Mouse (Mus musculus): ENCODE results near the gene Tspan14. TPM values are rescaled to one million over a fixed set of nuclear protein-coding genes. Genes with fewer than 3 reads are reported as not detected.
A peak's percentile ranks its signal among the peaks of the same experiment; 100 is the strongest.

The Tspan14 gene
- polyA plus RNA-seq, 1 experiment from 2014 or later: 104 TPM

DNA sequence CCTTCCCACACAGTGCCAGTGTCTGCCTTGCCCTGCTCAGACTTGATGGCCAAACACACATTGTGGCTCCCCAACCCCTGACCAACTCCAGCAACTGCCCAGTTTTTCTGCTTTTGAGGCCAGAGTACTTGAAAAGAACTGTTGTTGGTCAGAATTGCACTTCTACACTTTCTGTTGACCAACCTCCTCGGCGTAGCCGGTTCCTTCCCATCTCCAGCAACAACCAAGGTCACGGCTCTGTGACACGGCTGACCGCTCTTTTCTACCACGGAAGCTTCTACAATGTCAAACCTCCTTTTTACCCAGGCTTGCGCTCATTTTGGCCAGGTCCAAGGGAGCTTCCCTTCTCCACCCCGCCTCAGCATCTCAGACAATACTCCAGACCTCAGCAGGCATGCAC is 34.4 kb downstream of the Tspan14 start:
- Histone ChIP-seq H3K4me1 (replicated peaks; ENCODE audit: control insufficient read depth, insufficient read depth, low read length) (peaks cover 37% of the 10 kb centered on the region), H3K27ac (ENCODE audit: low read length) (peak overlapping the region; percentile 56; the same call in 1 of the 2 replicates), H3K9me3 (ENCODE audit: control insufficient read depth, low read length) (no peaks in the 10 kb centered on the region), H3K9ac (ENCODE audit: low read length) (no peak overlapping the region), H3K4me2 (ENCODE audit: low read depth, low read length) (no peak overlapping the region), H3K4me3 (ENCODE audit: low read length) (no peak overlapping the region), H3K27me3 (ENCODE audit: control insufficient read depth, insufficient read depth, low read depth, low read length) (no peaks in the 10 kb centered on the region), H3K36me3 (ENCODE audit: control insufficient read depth, insufficient read depth, low read length) (no peaks in the 10 kb centered on the region)
- 87% methylated on average over 9 of the region's 9 CpGs for WGBS
- ATAC-seq (ENCODE audit: low read depth): no peak

DNA sequence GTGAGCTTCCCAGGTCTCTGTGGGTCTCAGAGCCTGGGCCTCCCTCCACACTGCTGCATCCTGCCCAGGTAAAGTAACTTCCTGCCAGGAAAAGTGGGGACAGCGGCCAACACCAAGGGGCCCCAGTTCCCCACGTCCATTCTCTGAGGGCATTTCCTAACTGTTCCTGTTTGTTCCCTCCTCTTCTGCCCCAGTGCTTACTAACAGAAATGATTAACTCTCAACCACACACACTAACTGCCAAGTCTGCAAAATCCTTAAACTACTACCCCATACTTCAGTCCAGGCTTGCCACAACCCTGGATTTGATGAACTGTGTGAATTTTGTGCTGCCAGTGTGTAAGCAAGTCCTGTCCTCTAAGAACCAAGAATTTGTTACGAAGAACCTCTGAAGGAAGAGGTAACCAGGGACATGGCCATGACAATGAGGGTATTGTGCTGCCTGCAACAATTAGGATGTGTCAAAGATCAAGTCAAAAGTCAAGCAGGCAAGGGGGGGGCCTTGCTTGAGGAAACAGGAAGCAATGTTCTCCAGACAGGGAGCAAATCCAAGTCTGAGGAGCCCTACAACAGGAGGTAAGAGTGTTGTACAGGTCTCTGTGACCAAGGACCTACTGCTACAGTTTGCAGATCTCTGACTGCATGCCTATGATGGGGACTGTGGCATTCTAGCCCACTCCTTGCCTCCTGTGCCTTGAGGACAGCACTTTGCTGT is 35.3 kb downstream of the Tspan14 start:
- Histone ChIP-seq H3K36me3 (ENCODE audit: control insufficient read depth, insufficient read depth, low read length) (no peaks in the 10 kb centered on the region), H3K4me1 (replicated peaks; ENCODE audit: control insufficient read depth, insufficient read depth, low read length) (peaks cover 39% of the 10 kb centered on the region), H3K27me3 (ENCODE audit: control insufficient read depth, insufficient read depth, low read depth, low read length) (no peaks in the 10 kb centered on the region), H3K9ac (ENCODE audit: low read length) (no peak overlapping the region), H3K4me2 (ENCODE audit: low read depth, low read length) (no peak overlapping the region), H3K9me3 (ENCODE audit: control insufficient read depth, low read length) (no peaks in the 10 kb centered on the region), H3K27ac (ENCODE audit: low read length) (peak overlapping the region; percentile 56), H3K4me3 (ENCODE audit: low read length) (no peak overlapping the region)
- ATAC-seq (ENCODE audit: low read depth): no peak; the same call in 1 of the 2 replicates
- 34% methylated on average over 3 of the region's 3 CpGs for WGBS

DNA sequence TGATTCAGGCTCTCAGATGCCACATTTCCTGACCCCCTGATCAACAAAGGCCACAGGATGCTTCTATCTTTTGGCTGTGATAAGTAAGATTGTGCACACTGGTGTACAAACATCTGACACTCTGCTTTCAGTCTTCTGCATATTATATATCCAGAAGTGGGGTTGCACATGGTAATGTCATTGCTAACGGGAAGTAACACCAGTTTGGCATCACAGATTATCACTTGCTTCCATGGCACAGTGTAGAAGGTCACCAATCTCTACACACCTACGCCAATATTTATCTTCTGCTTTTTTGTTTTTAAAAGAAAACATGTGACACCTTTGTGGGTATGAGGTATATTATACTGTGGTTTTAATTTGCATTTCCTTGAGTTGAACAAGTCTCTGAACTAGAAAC is 36.7 kb downstream of the Tspan14 start:
- H3K9me3 ChIP-seq (ENCODE audit: control insufficient read depth, low read length): no peaks in the 10 kb centered on the region
- WGBS: 85% methylated on average over 2 of the region's 2 CpGs
- no peak for ATAC-seq (ENCODE audit: low read depth)
- no peaks in the 10 kb centered on the region for H3K36me3 ChIP-seq (ENCODE audit: control insufficient read depth, insufficient read depth, low read length)
- H3K9ac ChIP-seq (ENCODE audit: low read length): no peak overlapping the region
- H3K4me2 ChIP-seq (ENCODE audit: low read depth, low read length): no peak overlapping the region
- H3K27me3 ChIP-seq (ENCODE audit: control insufficient read depth, insufficient read depth, low read depth, low read length): no peaks in the 10 kb centered on the region
- H3K4me3 ChIP-seq (ENCODE audit: low read length): no peak overlapping the region
- peaks cover 35% of the 10 kb centered on the region for H3K4me1 ChIP-seq (replicated peaks; ENCODE audit: control insufficient read depth, insufficient read depth, low read length)
- no peak overlapping the region for H3K27ac ChIP-seq (ENCODE audit: low read length)

DNA sequence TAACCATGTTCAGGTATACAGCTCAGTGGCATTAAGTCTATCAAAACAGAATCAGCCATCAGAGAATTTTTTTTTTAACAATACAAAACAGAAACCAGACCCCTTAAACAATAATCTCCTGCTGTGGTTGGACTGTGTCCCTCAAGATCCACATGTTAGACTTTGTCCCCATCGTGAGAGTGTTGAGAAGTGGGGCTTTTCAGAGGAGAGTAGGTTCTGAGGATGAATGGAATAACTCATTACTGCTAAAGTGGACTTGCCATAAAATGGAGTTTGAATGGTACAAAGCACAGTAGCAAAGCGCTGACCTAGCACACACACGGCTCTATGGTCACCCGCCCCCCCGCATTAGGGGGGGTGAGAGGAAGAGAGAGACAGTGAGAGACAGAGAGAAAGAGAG is 37.7 kb downstream of the Tspan14 start:
- H3K9me3 ChIP-seq (ENCODE audit: control insufficient read depth, low read length): no peaks in the 10 kb centered on the region
- WGBS: 74% methylated on average over 5 of the region's 5 CpGs
- no peak overlapping the region for H3K27ac ChIP-seq (ENCODE audit: low read length)
- peaks cover 41% of the 10 kb centered on the region for H3K4me1 ChIP-seq (replicated peaks; ENCODE audit: control insufficient read depth, insufficient read depth, low read length)
- no peak overlapping the region for H3K4me3 ChIP-seq (ENCODE audit: low read length)
- no peaks in the 10 kb centered on the region for H3K27me3 ChIP-seq (ENCODE audit: control insufficient read depth, insufficient read depth, low read depth, low read length)
- H3K36me3 ChIP-seq (ENCODE audit: control insufficient read depth, insufficient read depth, low read length): no peaks in the 10 kb centered on the region
- H3K9ac ChIP-seq (ENCODE audit: low read length): no peak overlapping the region
- ATAC-seq (ENCODE audit: low read depth): no peak
- H3K4me2 ChIP-seq (ENCODE audit: low read depth, low read length): no peak overlapping the region

DNA sequence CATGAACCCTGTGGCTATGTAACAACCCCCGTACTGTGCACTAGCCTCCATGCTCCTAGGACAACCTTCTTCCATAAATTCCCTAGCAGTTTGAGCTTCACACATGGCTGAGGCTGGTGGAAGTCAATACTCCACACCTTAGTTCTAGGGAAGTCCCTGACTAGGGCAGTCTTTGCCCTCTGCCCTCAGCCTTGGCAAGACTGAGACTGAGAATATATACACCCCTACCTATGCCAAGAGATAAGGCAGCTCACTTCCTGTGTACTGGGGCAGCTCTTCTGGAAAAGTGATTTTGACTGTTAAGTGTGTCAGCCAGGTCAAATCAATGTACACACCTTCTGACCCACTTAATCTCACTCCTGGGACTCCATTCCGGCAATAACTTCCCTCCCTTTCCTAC is 39.6 kb downstream of the Tspan14 start:
- H3K4me1 ChIP-seq (replicated peaks; ENCODE audit: control insufficient read depth, insufficient read depth, low read length): peaks cover 34% of the 10 kb centered on the region
- no peaks in the 10 kb centered on the region for H3K36me3 ChIP-seq (ENCODE audit: control insufficient read depth, insufficient read depth, low read length)
- ATAC-seq (ENCODE audit: low read depth): peak; percentile 59
- H3K27ac ChIP-seq (ENCODE audit: low read length): peak overlapping the region; percentile 20; the same call in 1 of the 2 replicates
- WGBS: 48% methylated on average over 2 of the region's 2 CpGs
- no peak overlapping the region for H3K9ac ChIP-seq (ENCODE audit: low read length)
- H3K4me2 ChIP-seq (ENCODE audit: low read depth, low read length): no peak overlapping the region
- no peaks in the 10 kb centered on the region for H3K27me3 ChIP-seq (ENCODE audit: control insufficient read depth, insufficient read depth, low read depth, low read length)
- no peaks in the 10 kb centered on the region for H3K9me3 ChIP-seq (ENCODE audit: control insufficient read depth, low read length)
- H3K4me3 ChIP-seq (ENCODE audit: low read length): no peak overlapping the region

DNA sequence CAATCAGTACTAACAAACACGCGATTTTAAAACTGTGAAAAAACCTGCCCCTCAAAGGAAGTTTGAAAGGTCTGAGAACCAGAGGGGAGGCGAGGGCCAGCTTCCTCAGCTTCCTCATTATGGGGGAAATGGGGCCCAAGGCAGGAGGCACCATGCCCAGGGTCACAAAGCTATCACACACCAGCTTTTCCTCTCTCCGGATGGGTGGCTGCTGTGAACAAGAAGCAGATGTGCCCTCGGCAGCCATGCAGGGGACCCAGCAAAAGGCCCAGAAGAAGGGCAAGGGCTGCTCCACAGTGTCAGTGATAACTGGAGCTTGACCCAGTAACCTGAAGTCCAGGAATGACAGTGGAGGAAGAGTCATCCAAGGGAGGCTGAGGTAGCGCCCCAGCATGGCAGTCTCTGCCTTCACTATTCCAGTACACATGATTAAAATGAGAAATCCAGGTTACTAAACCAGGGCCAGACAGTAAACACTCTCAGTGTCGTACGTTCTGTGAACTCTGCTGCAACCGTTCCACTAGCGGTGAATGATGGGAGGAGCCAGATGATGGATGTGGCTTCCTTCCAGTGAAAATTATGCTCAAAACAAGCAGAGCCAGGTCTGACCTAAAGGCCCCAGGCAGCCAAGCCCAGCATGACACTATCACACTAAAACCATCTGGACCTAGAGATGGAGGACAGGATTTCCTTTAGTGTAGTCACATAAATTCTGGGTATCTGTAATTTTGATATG is 42.1 kb downstream of the Tspan14 start:
- Histone ChIP-seq H3K4me1 (replicated peaks; ENCODE audit: control insufficient read depth, insufficient read depth, low read length) (peaks cover 20% of the 10 kb centered on the region), H3K27me3 (ENCODE audit: control insufficient read depth, insufficient read depth, low read depth, low read length) (no peaks in the 10 kb centered on the region), H3K9me3 (ENCODE audit: control insufficient read depth, low read length) (no peaks in the 10 kb centered on the region), H3K36me3 (ENCODE audit: control insufficient read depth, insufficient read depth, low read length) (no peaks in the 10 kb centered on the region), H3K4me3 (ENCODE audit: low read length) (no peak overlapping the region), H3K4me2 (ENCODE audit: low read depth, low read length) (no peak overlapping the region), H3K9ac (ENCODE audit: low read length) (peak overlapping the region; percentile 40; the same call in 1 of the 2 replicates), H3K27ac (ENCODE audit: low read length) (peak overlapping the region; percentile 81)
- peak; percentile 69 for ATAC-seq (ENCODE audit: low read depth)
- 41% methylated on average over 10 of the region's 10 CpGs for WGBS

DNA sequence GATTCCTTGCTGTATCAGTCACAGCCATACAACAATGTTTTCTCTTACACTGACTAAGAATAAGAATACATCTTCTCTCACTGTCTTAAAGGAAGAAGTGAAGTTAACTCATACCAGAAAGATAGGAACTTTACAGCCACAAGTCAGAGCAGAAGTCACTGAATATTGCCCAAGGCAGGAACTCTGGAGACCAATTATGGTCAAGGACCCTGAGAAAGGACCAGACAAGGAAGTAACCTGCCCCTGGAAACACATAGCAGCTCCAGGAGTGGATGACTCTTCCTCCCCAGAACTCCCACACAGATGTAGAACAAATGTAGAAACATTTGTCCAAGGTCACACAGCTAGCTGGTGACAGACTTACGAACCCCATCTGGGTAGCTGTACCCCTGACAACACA is 45.4 kb downstream of the Tspan14 start:
- Histone ChIP-seq H3K4me2 (ENCODE audit: low read depth, low read length) (no peak overlapping the region), H3K9me3 (ENCODE audit: control insufficient read depth, low read length) (no peaks in the 10 kb centered on the region), H3K27me3 (ENCODE audit: control insufficient read depth, insufficient read depth, low read depth, low read length) (no peaks in the 10 kb centered on the region), H3K4me1 (replicated peaks; ENCODE audit: control insufficient read depth, insufficient read depth, low read length) (peaks cover 5% of the 10 kb centered on the region), H3K4me3 (ENCODE audit: low read length) (no peak overlapping the region), H3K27ac (ENCODE audit: low read length) (no peak overlapping the region), H3K9ac (ENCODE audit: low read length) (no peak overlapping the region), H3K36me3 (ENCODE audit: control insufficient read depth, insufficient read depth, low read length) (no peaks in the 10 kb centered on the region; the same call in 1 of the 2 replicates)
- ATAC-seq (ENCODE audit: low read depth): no peak
- 100% methylated on average over 1 of the region's 1 CpGs for WGBS

DNA sequence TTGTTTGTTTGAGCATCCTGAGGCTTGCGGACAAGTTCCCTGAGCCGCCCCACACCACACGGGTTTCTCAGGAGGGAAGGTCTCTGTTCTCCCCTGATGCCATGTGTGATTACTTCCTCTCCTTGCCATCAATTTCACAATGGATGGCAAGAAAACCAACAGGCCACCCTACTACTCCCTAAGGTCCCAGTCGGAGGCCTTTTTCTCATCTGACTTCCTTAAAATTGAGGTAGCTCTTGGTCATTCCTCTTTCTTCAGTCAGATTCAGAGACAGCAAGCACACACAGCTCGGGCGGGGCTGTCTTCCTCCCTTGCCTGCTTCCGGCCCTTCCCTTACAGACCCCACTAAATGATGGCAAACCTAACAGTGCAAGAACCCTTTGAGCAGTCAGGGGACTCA is 47.1 kb downstream of the Tspan14 start:
- Histone ChIP-seq H3K27me3 (ENCODE audit: control insufficient read depth, insufficient read depth, low read depth, low read length) (no peaks in the 10 kb centered on the region), H3K4me3 (ENCODE audit: low read length) (no peak overlapping the region), H3K9me3 (ENCODE audit: control insufficient read depth, low read length) (no peaks in the 10 kb centered on the region), H3K27ac (ENCODE audit: low read length) (no peak overlapping the region), H3K4me2 (ENCODE audit: low read depth, low read length) (no peak overlapping the region), H3K4me1 (replicated peaks; ENCODE audit: control insufficient read depth, insufficient read depth, low read length) (peaks cover 7% of the 10 kb centered on the region), H3K36me3 (ENCODE audit: control insufficient read depth, insufficient read depth, low read length) (peaks cover 8% of the 10 kb centered on the region), H3K9ac (ENCODE audit: low read length) (no peak overlapping the region)
- WGBS: 65% methylated on average over 7 of the region's 7 CpGs
- no peak for ATAC-seq (ENCODE audit: low read depth)

DNA sequence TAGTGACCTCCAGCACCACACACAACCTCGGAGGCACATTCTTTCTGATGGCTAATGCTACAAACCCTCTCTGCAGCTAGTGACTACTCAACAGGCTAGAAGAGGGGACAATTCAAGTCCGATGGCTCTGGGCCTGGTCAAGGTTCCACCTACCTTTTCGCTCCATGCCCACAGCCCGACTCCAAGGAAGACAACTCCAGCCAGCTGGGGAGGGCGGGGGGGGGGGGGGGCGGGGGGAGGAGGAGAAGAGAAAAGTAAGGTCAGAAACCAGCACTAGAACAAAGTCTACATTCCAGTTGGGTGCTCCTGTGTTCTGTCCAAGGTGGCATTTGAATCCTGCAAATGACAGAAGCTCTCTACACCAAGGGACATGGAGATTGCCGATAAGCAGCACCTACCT is 48.1 kb downstream of the Tspan14 start:
- no peak overlapping the region for H3K27ac ChIP-seq (ENCODE audit: low read length)
- H3K4me2 ChIP-seq (ENCODE audit: low read depth, low read length): no peak overlapping the region
- no peaks in the 10 kb centered on the region for H3K9me3 ChIP-seq (ENCODE audit: control insufficient read depth, low read length)
- ATAC-seq (ENCODE audit: low read depth): 0 out of 2 replicates have a peak, but pooled peaks have one; percentile 1
- H3K36me3 ChIP-seq (ENCODE audit: control insufficient read depth, insufficient read depth, low read length): peaks cover 16% of the 10 kb centered on the region
- H3K4me3 ChIP-seq (ENCODE audit: low read length): no peak overlapping the region
- WGBS: 72% methylated on average over 4 of the region's 7 CpGs
- H3K9ac ChIP-seq (ENCODE audit: low read length): no peak overlapping the region
- H3K27me3 ChIP-seq (ENCODE audit: control insufficient read depth, insufficient read depth, low read depth, low read length): no peaks in the 10 kb centered on the region
- peaks cover 5% of the 10 kb centered on the region for H3K4me1 ChIP-seq (replicated peaks; ENCODE audit: control insufficient read depth, insufficient read depth, low read length)
